Mouse (Mus musculus) hindbrain, embryonic 12.5 days (tissue): ENCODE measurements around the gene Runx1. TPM values are rescaled to one million over a fixed set of nuclear protein-coding genes. Genes with fewer than 3 reads are reported as not detected.
A peak's percentile ranks its signal among the peaks of the same experiment; 100 is the strongest.

Experiments
- ATAC-seq: fragments of 200-750 bp; cut with Nextera tagmentation; 2 replicates; pipeline ENCODE4 v1.8.0; 2017; ENCODE audit warnings: moderate TSS enrichment; ENCODE audit not compliant: low FRiP score
- H3K27ac ChIP-seq: fragments of 300-500 bp; sonication (generic); 2 replicates; pipeline ENCODE4 v1.5.1; 2016; ENCODE audit warnings: mild to moderate bottlenecking
- H3K27me3 ChIP-seq: fragments of 300-500 bp; sonication (generic); 2 replicates; pipeline ENCODE4 v1.6.1; 2016; ENCODE audit warnings: mild to moderate bottlenecking
- H3K36me3 ChIP-seq: fragments of 300-500 bp; sonication (generic); 2 replicates; pipeline ENCODE4 v1.6.1; 2016; ENCODE audit warnings: mild to moderate bottlenecking
- H3K4me1 ChIP-seq: fragments of 300-500 bp; sonication (generic); 2 replicates; pipeline ENCODE4 v1.6.1; 2016
- H3K4me2 ChIP-seq: fragments of 300-500 bp; sonication (generic); replicated peaks from 2 replicates; pipeline ENCODE4 v1.6.1; 2016; ENCODE audit warnings: mild to moderate bottlenecking
- H3K4me3 ChIP-seq: fragments of 300-500 bp; sonication (generic); 2 replicates; pipeline ENCODE4 v1.5.1; 2016; ENCODE audit warnings: mild to moderate bottlenecking
- H3K9ac ChIP-seq: fragments of 300-500 bp; sonication (generic); 2 replicates; pipeline ENCODE4 v1.6.1; 2016; ENCODE audit warnings: mild to moderate bottlenecking, moderate library complexity
- H3K9me3 ChIP-seq: fragments of 300-500 bp; sonication (generic); replicated peaks from 2 replicates; pipeline ENCODE4 v1.6.1; 2016; ENCODE audit warnings: mild to moderate bottlenecking
- WGBS: fragments of 180-500 bp; shearing (Covaris S2); methylation state at CpG from one replicate; pipeline ENCODE4 v1.1.7; 2016; 5-methylcytosine and 5-hydroxymethylcytosine counted together
- polyA plus RNA-seq: library from polyadenylated mRNA; unstranded; fragments of >200 nt; fragmentation: Nextera tagmentation; extraction: Ambion mirVana; gene quantifications from 2 replicates; pipeline ENCODE4 v1.2.1, GENCODE M21; 2016

Runx1 gene
- polyA plus RNA-seq, 1 experiment from 2014 or later = 4.4 TPM

DNA sequence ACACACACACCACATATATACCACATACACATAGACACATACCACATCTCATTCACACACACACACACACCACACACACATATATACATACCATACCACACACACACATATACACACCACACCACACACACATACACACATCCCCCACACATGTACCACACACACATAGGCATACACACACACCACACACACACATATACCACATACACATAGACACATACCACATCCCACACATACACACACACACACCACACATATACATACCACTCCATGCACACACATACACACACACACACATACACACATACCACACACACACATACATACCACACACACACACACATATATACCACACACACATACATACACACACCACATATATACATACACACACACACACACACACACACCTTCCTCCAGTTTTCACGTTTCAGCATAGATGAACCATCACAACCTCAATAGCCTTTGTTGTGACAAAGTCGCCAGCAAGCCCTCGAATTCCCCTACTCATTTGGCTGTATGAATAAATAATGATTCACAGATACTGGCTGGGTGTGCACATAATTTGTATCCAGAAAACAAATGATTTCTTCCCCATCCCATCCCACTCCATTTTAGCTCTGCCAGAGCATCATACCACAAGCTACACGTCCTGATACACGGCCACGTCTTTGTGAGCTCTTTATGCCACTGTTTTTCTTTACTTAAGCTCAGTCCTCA lies 1.8 kb downstream of the Runx1 start:
- H3K9me3 ChIP-seq = no peaks in the 10 kb centered on the region
- 84% methylated on average over 6 of the region's 6 CpGs for WGBS
- no peak overlapping the region for H3K9ac ChIP-seq
- H3K4me3 ChIP-seq = no peak overlapping the region
- peaks cover 9% of the 10 kb centered on the region for H3K4me1 ChIP-seq
- H3K27me3 ChIP-seq = no peaks in the 10 kb centered on the region
- no peaks in the 10 kb centered on the region for H3K36me3 ChIP-seq
- no peak overlapping the region for H3K4me2 ChIP-seq
- ATAC-seq = 0 out of 2 replicates have a peak, but pooled peaks have one; percentile 40
- no peak overlapping the region for H3K27ac ChIP-seq

DNA sequence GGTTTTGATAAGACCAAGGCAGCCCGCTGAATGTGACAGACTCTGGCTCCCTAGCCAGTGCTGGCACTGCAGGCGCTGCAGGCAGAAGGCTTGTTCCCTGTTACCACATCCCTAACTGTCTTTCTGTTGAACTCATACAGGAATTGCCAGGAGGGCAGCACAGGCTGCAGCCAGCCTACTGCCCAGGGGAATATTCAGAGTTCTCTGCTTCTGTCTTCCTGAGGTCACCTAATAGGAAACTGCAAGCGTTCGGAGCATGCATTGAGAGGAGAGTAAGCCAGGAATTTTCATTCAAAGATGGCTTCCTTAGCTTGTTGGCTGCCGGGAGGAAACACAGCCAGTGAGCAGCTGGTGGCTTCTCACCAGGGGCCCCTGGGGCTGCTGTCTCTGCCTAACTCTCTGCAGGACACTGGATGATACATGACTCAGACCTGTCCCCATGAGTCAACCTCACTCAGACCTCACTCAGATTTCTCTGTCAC lies 2.5 kb downstream of the Runx1 start:
- Histone ChIP-seq H3K4me2 (no peak overlapping the region), H3K9ac (no peak overlapping the region), H3K9me3 (no peaks in the 10 kb centered on the region), H3K27me3 (no peaks in the 10 kb centered on the region), H3K36me3 (no peaks in the 10 kb centered on the region), H3K27ac (no peak overlapping the region), H3K4me1 (peaks cover 9% of the 10 kb centered on the region), H3K4me3 (no peak overlapping the region)
- ATAC-seq = no peak
- 47% methylated on average over 5 of the region's 5 CpGs for WGBS

DNA sequence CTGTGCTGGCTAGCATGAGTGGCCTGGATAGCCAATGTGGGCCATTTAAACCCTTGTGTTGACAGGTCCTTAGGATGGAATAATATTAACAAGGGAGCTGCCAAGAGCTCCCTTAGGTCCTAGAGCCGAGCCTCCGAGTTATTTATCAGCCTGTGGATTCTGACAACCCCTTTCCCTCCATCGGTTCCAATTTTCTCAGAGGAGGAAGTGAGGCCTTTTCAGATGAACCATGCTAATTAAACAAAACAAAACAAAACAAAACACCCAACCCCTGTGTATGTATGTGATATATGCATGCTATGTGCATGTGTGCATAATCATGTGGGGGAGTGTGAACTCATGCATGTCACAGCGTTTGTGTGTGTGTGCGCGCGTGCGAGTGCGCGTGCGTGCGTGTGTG lies 3.3 kb downstream of the Runx1 start:
- Histone ChIP-seq H3K27ac (no peak overlapping the region), H3K27me3 (no peaks in the 10 kb centered on the region), H3K4me1 (peaks cover 9% of the 10 kb centered on the region), H3K4me3 (no peak overlapping the region), H3K36me3 (no peaks in the 10 kb centered on the region), H3K4me2 (no peak overlapping the region), H3K9ac (no peak overlapping the region), H3K9me3 (no peaks in the 10 kb centered on the region)
- WGBS = 86% methylated on average over 12 of the region's 12 CpGs
- no peak for ATAC-seq

DNA sequence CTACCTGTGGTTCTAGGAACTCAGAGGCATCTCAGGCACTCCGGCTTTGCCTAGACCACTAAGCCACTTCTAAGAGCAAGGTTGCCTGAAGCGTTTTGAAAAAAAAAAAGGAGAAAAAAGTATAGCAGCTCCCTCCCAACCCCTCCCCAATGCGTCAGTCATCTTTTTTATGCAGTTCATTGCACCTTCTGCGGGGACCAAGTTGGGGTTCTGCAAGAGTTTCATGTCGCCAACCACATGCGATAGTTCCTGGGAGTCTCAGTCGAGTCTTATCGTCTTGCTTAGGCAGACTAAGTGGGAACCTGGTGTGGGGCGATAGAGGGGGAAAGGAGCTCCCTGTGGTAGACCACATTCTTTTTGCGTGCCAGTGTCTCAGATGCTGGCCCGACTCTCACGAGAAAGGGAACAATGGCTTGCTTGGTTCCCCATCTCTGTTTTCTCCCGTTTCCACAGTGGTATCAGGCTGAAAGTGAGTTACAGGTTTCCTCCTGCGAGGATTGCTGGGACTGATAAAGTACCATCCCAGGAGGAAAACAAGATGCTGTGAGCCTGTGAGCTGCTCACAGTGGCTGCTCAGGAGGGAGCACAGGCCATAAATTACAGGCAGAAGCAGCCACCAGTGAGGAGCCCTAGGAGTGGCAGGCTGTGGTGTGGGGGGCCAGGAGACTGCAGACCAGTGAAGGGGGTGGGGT lies 3.9 kb downstream of the Runx1 start:
- peaks cover 9% of the 10 kb centered on the region for H3K4me1 ChIP-seq
- no peak overlapping the region for H3K27ac ChIP-seq
- no peak overlapping the region for H3K9ac ChIP-seq
- 62% methylated on average over 14 of the region's 14 CpGs for WGBS
- H3K4me2 ChIP-seq = no peak overlapping the region
- H3K4me3 ChIP-seq = no peak overlapping the region
- no peaks in the 10 kb centered on the region for H3K9me3 ChIP-seq
- H3K27me3 ChIP-seq = no peaks in the 10 kb centered on the region
- ATAC-seq = no peak
- no peaks in the 10 kb centered on the region for H3K36me3 ChIP-seq

DNA sequence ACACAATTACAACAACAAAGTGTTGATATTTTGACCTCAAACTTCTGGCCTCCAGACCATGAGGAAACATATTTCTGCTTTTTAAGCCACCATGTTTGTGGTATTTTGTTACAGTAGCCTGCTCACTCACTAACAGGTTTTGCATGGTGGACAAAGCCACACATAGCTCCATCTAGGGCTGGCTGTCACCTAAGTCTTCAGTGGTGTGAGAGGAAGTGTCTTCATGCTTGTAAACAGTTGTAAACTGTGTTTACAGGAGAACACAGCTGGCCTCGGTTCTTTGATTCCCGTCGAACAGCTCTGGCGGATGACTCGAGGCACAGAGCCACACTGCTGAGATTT lies 4.4 kb downstream of the Runx1 start:
- Histone ChIP-seq H3K4me2 (no peak overlapping the region), H3K9me3 (no peaks in the 10 kb centered on the region), H3K27ac (no peak overlapping the region), H3K9ac (no peak overlapping the region), H3K27me3 (no peaks in the 10 kb centered on the region), H3K36me3 (no peaks in the 10 kb centered on the region), H3K4me1 (peaks cover 9% of the 10 kb centered on the region), H3K4me3 (no peak overlapping the region)
- no peak for ATAC-seq
- 75% methylated on average over 5 of the region's 5 CpGs for WGBS

- Histone ChIP-seq H3K27ac (no peak overlapping the region), H3K27me3 (no peaks in the 10 kb centered on the region), H3K4me3 (no peak overlapping the region), H3K4me1 (peaks cover 9% of the 10 kb centered on the region), H3K4me2 (no peak overlapping the region), H3K9me3 (no peaks in the 10 kb centered on the region), H3K36me3 (no peaks in the 10 kb centered on the region), H3K9ac (no peak overlapping the region)
- ATAC-seq = no peak
- 92% methylated on average over 6 of the region's 6 CpGs for WGBS
These were observed 5.5 kb downstream of the Runx1 start for GRCm38 (mm10) chr16:92820451-92820850.

DNA sequence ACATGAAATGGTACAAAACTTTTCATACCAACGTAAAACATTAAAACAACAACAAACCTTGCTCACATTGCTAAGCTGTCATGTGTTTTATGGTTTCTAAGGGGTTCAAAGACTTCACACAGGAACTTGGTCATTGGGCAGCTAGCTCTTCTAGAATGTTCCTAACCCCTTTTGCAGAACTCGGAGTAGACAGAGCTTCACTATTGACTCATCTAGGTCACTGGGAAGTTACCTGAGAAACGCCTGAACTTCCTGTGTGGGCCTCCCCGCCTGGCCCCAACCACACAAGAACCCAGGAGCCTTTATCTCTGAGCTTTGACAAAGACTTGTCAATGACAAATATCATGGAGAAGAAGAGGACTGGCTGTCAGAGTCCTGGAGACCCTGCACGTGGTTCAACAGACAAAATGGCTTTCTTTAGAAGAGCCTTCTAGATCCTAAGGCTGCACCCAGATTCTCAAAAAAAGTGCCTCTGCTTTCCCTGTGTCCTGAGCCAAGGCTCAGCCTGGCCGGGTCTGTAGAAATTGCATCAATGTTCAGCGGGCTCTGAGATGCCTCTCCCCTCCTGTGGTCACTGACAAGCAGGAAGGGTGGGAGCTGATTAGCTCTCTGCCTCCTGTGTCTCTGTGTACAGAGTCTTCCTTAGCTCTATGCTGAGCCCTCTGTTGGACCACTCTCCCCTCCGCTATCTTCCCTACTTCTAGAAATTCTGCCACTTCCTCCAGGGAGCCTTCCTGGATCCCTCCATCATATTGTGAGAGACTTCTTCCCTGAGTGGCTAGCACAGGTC lies 7.3 kb downstream of the Runx1 start:
- no peak overlapping the region for H3K4me3 ChIP-seq
- no peak for ATAC-seq
- no peaks in the 10 kb centered on the region for H3K36me3 ChIP-seq
- H3K9ac ChIP-seq = no peak overlapping the region
- H3K4me2 ChIP-seq = no peak overlapping the region
- H3K9me3 ChIP-seq = no peaks in the 10 kb centered on the region
- no peak overlapping the region for H3K27ac ChIP-seq
- H3K4me1 ChIP-seq = peaks cover 9% of the 10 kb centered on the region
- no peaks in the 10 kb centered on the region for H3K27me3 ChIP-seq
- WGBS = 84% methylated on average over 8 of the region's 8 CpGs

- Histone ChIP-seq H3K27ac (no peak overlapping the region), H3K9me3 (no peaks in the 10 kb centered on the region), H3K27me3 (no peaks in the 10 kb centered on the region), H3K4me3 (no peak overlapping the region), H3K4me1 (no peaks in the 10 kb centered on the region), H3K36me3 (no peaks in the 10 kb centered on the region), H3K9ac (no peak overlapping the region), H3K4me2 (no peak overlapping the region)
- ATAC-seq = no peak
- WGBS = 85% methylated on average over 7 of the region's 7 CpGs
These were observed 9.9 kb downstream of the Runx1 start for GRCm38 (mm10) chr16:92816092-92816491.

DNA sequence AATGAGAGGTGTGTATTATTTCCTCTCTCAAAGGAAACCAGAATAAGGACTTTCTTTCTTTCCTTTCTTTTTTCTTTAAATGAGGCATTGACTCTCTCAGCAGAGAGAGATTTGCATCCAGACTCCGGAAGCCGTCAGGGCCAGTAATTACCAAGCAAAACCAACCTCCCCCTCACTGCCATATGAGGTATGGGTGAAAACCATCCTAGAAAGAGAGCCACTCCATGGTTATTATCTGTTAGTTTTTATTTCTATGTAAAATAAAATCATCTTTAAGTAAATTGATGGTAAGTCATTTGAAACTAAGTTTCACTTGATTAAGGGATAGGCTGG lies 10.8 kb downstream of the Runx1 start:
- Histone ChIP-seq H3K4me1 (no peaks in the 10 kb centered on the region), H3K9ac (no peak overlapping the region), H3K4me2 (no peak overlapping the region), H3K27me3 (no peaks in the 10 kb centered on the region), H3K27ac (no peak overlapping the region), H3K4me3 (no peak overlapping the region), H3K36me3 (no peaks in the 10 kb centered on the region), H3K9me3 (no peaks in the 10 kb centered on the region)
- WGBS = 75% methylated on average over 2 of the region's 2 CpGs
- no peak for ATAC-seq

DNA sequence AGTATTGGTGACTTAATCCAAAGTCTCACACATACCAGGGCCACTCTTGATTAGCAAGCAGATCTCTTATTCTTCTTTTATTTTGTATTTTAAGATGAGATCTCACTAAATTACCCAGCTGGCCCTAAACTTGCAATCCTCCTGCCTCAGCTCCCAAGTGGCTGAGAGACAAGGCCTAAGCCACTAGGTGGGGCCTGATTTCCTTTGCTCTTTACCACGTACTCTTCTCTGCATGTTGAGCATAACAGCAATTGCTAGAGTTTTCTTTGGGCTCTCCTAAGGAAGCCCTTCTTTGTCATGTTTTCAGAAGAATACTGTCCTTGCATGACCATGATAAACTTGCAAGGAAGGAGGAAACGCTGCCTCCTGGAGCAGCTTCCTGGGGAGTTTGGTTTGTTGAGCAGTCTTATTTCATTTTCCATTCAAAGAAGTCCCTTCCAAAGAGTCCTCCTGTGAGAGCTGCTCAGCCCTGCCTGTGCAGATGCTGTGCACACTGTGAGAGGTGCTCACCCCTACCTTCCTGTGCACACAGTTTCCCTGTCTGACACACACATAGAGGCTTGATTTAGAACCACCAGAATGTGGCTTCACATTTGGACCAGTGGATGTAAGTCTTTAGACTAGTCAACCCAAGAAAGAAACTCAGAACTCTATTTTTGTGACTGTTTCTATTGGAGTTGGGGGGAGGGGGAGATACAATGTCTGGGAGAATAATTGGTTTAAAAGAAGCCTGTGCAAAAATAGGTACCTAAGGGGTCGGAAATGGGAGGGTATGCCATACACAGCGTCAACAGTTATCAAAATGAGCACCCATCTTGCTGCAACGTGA lies 11.4 kb downstream of the Runx1 start:
- ATAC-seq = no peak

GRCm38 (mm10) chr16:92812405-92812804 lies 13.5 kb downstream of the Runx1 start:
- Histone ChIP-seq H3K4me2 (no peak overlapping the region), H3K4me1 (no peaks in the 10 kb centered on the region), H3K27ac (no peak overlapping the region), H3K9me3 (no peaks in the 10 kb centered on the region), H3K4me3 (no peak overlapping the region), H3K27me3 (no peaks in the 10 kb centered on the region), H3K9ac (no peak overlapping the region), H3K36me3 (no peaks in the 10 kb centered on the region)
- ATAC-seq = no peak
- WGBS = 76% methylated on average over 3 of the region's 3 CpGs

More for the DNA sequence above, 11.4 kb downstream of the Runx1 start:
- Histone ChIP-seq H3K9ac (no peak overlapping the region), H3K4me3 (no peak overlapping the region), H3K36me3 (no peaks in the 10 kb centered on the region), H3K27ac (no peak overlapping the region), H3K27me3 (no peaks in the 10 kb centered on the region), H3K9me3 (no peaks in the 10 kb centered on the region), H3K4me2 (no peak overlapping the region), H3K4me1 (no peaks in the 10 kb centered on the region)
- 76% methylated on average over 5 of the region's 5 CpGs for WGBS
